Mouse (Mus musculus) bone marrow macrophage, adult 2 months (primary cell): ENCODE measurements around the gene Bri3bp.
"Not testable (repeated sequence)": the region's sequence is repeated elsewhere in the genome, so short reads cannot be mapped to it uniquely, and the experiment has no call there.

Experiments
- CTCF ChIP-seq: IDR thresholded peaks from 2 replicates; pipeline ENCODE4 v1.5.1; 2012; ENCODE audit warnings: low read depth, mild to moderate bottlenecking, low read length, moderate library complexity
- POLR2A ChIP-seq: IDR thresholded peaks from 2 replicates; pipeline ENCODE4 v1.6.1; 2012; ENCODE audit warnings: mild to moderate bottlenecking, low read depth, low read length, borderline replicate concordance

GRCm38 (mm10) chr5:125434347-125434746, 7.0 kb upstream of the Bri3bp start:
- not testable (repeated sequence) for TF ChIP-seq CTCF, POLR2A
